Mouse (Mus musculus): ENCODE results near the gene Olfr1218.

DNA sequence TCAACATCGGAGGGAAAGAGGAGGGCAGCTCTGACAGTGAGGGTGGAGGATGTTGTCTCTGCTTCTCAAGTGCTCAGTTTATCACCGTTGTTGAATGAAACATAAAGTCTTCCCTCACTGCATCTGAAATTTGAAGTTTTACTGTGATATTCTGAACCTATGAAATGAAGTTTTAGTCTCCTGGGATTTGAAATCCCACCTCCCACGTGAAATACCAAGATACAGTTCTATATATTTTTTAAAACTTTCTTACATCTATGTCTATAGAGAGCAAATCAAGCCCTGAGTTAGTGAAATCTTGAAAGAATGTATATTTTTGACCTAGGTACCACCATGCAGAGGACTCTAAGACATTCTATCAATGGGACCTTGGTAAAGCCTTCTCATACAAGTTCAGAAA is 45.7 kb upstream of the Olfr1218 start, which contains the start of gene Olfr1220:
- no peak for TF ChIP-seq POLR2AphosphoS5 (IDR thresholded peaks at IDR 0.05; ENCODE audit: insufficient replicate concordance, low read depth, low read length)
- no peak for TF ChIP-seq CTCF (IDR thresholded peaks at IDR 0.05; ENCODE audit: low read depth, low read length)

All from G1E (cell line).